Mouse (Mus musculus): ENCODE measurements around the gene Uchl3.

DNA sequence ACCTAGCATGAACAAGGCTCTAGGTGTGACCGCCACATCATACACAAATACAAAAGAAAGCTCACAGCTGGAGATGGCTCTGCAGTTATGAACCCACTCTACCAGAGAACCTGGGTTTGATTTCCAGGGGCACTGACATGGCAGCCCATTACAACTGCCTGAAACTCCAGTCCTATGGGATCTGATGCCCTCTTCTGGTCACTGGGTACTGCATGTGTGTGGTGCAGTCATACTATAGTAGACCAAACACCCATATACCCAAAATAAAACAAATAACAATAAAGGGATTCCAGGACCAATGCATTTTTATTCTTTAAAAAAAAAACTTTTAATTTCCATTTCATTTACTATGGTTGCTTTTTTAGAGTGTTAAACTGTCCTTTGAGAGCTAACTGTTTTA lies 18.0 kb upstream of the Uchl3 start:
- TF ChIP-seq POLR2A (IDR thresholded peaks at IDR 0.05; ENCODE audit: insufficient read depth, low read depth, low read length) (no peak), CTCF (IDR thresholded peaks at IDR 0.05; ENCODE audit: insufficient read depth, low read depth, low read length) (no peak)
